Mouse (Mus musculus): ENCODE measurements at regions not wholly inside any gene's neighbourhood (a gene's known extent, or its start where the extent isn't known, plus 50 kb on each side); places are given as distances from the start of the nearest gene placed in this dataset.

DNA sequence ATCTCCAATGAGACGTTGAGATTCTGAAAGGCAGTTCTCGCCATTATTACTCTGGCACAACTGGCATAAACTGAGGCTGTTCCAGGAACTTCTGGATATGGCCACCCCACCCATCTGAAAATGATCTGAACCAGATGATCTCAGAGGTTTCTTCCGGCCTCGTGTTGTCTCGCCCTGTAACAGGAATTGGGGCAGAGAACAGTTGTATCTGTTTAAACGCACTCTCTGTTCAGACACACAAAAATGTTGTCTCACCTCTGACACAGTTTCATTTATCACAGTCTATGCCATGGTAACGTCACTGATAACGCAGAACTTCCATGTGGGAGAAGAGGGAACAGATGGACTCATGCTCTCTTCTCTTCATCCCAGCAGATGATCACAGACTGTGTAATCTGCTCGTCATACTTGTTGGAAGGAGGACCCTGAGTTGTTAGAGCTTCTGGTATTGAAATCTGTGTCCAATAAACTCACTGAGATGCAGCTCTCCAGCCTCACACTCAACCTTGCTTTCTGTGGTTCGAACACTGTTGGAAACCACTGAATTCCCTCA, 63.9 kb upstream of the Sv2b start:
- no peak for TF ChIP-seq CTCF (IDR thresholded peaks at IDR 0.05; ENCODE audit: control insufficient read depth, insufficient read depth, insufficient read length)
- TF ChIP-seq MAX (IDR thresholded peaks at IDR 0.05) = no peak
- TF ChIP-seq CEBPB (IDR thresholded peaks at IDR 0.05; ENCODE audit: low read depth) = no peak
- TF ChIP-seq MYOG (IDR thresholded peaks at IDR 0.05; ENCODE audit: control insufficient read depth, extremely low read depth, insufficient read length) = no peak
- no peak for TF ChIP-seq USF1 (IDR thresholded peaks at IDR 0.05; ENCODE audit: low read depth)
- no peak for TF ChIP-seq FOSL1 (IDR thresholded peaks at IDR 0.05; ENCODE audit: insufficient read depth, low read length, poor library complexity, severe bottlenecking)

Measured in C2C12 (cell line).